Mouse (Mus musculus): Measurements from ENCODE around the gene Rnf152. TPM values are rescaled to one million over a fixed set of nuclear protein-coding genes. Genes with fewer than 3 reads are reported as not detected.

Gene Rnf152
- polyA plus RNA-seq, 1 experiment: 0.16 TPM

DNA sequence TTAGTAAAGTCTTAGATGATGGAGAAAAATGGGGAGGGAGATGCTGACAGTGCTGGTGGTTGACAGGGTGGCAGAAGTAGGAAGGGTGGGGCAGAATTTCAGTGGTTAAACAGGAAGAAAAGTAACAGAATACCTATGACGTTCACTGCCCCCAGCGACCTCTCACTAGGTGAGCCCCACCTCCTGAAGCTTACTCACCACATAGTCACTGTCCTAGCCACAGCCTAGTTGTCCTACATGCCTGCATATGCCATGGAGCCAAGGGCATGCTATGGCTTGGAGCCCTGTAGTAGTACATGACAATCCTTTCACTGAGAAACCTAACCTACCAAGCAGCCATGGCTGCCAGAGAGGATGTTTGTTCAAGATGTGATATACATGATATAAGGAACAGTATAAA, 64.7 kb downstream of the Rnf152 start:
- 58% methylated on average over 2 of the region's 2 CpGs for WGBS
- no peaks in the 10 kb centered on the region for H3K4me1 ChIP-seq (replicated peaks; ENCODE audit: control insufficient read depth, insufficient read depth, low read length)
- H3K4me3 ChIP-seq (ENCODE audit: control insufficient read depth, insufficient read depth, low read length): no peak overlapping the region
- H3K27ac ChIP-seq (ENCODE audit: control insufficient read depth, insufficient read depth, low read length): no peak overlapping the region
- no peaks in the 10 kb centered on the region for H3K27me3 ChIP-seq (ENCODE audit: control insufficient read depth, insufficient read depth, low read length)
- no peak for DNase-seq
- TF ChIP-seq POLR2A (IDR thresholded peaks at IDR 0.05; ENCODE audit: control insufficient read depth, extremely low read depth, insufficient read depth, low read length, poor library complexity) (no peak), CTCF (IDR thresholded peaks at IDR 0.05; ENCODE audit: borderline replicate concordance, control insufficient read depth, extremely low read depth, insufficient read depth, low read length, poor library complexity) (no peak)
- H3K36me3 ChIP-seq (ENCODE audit: control insufficient read depth, insufficient read depth, low read length): no peaks in the 10 kb centered on the region

- no peaks in the 10 kb centered on the region for H3K27me3 ChIP-seq (ENCODE audit: control insufficient read depth, insufficient read depth, low read length)
- H3K4me1 ChIP-seq (replicated peaks; ENCODE audit: control insufficient read depth, insufficient read depth, low read length): no peaks in the 10 kb centered on the region
- H3K36me3 ChIP-seq (ENCODE audit: control insufficient read depth, insufficient read depth, low read length): no peaks in the 10 kb centered on the region
- 91% methylated on average over 4 of the region's 4 CpGs for WGBS
- no peak overlapping the region for H3K27ac ChIP-seq (ENCODE audit: control insufficient read depth, insufficient read depth, low read length)
- no peak for DNase-seq
- TF ChIP-seq POLR2A (IDR thresholded peaks at IDR 0.05; ENCODE audit: control insufficient read depth, extremely low read depth, insufficient read depth, low read length, poor library complexity) (no peak), CTCF (IDR thresholded peaks at IDR 0.05; ENCODE audit: borderline replicate concordance, control insufficient read depth, extremely low read depth, insufficient read depth, low read length, poor library complexity) (no peak)
- no peak overlapping the region for H3K4me3 ChIP-seq (ENCODE audit: control insufficient read depth, insufficient read depth, low read length)
Measured at GRCm38 (mm10) chr1:105287536-105287935, 69.0 kb downstream of the Rnf152 start.

GRCm38 (mm10) chr1:105286906-105287305, 69.6 kb downstream of the Rnf152 start:
- no peaks in the 10 kb centered on the region for H3K4me1 ChIP-seq (replicated peaks; ENCODE audit: control insufficient read depth, insufficient read depth, low read length)
- H3K36me3 ChIP-seq (ENCODE audit: control insufficient read depth, insufficient read depth, low read length): no peaks in the 10 kb centered on the region
- no peaks in the 10 kb centered on the region for H3K27me3 ChIP-seq (ENCODE audit: control insufficient read depth, insufficient read depth, low read length)
- H3K27ac ChIP-seq (ENCODE audit: control insufficient read depth, insufficient read depth, low read length): no peak overlapping the region
- TF ChIP-seq CTCF (IDR thresholded peaks at IDR 0.05; ENCODE audit: borderline replicate concordance, control insufficient read depth, extremely low read depth, insufficient read depth, low read length, poor library complexity) (no peak), POLR2A (IDR thresholded peaks at IDR 0.05; ENCODE audit: control insufficient read depth, extremely low read depth, insufficient read depth, low read length, poor library complexity) (no peak)
- no peak overlapping the region for H3K4me3 ChIP-seq (ENCODE audit: control insufficient read depth, insufficient read depth, low read length)
- WGBS: 94% methylated on average over 5 of the region's 5 CpGs
- DNase-seq: no peak

DNA sequence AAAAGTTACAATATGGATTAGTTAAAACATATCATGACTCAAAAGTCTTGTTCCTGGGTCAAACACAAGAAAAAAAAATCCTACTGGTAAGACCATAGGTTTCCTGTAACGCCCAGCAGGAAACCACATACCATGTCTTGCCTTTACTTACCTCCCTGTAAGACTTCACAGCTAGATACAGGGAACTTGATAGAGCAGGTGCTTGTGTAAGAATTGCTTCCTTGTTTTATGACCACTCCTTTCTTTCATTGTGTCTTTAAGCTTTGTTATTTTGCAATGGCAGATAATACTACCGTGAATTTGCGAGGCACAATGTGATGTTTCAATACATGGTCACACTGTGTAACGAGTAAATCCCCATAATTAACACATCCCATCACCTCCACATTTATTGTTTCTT, 71.5 kb downstream of the Rnf152 start:
- H3K36me3 ChIP-seq (ENCODE audit: control insufficient read depth, insufficient read depth, low read length): no peaks in the 10 kb centered on the region
- TF ChIP-seq CTCF (IDR thresholded peaks at IDR 0.05; ENCODE audit: borderline replicate concordance, control insufficient read depth, extremely low read depth, insufficient read depth, low read length, poor library complexity): no peak
- no peak for TF ChIP-seq POLR2A (IDR thresholded peaks at IDR 0.05; ENCODE audit: control insufficient read depth, extremely low read depth, insufficient read depth, low read length, poor library complexity)
- H3K4me3 ChIP-seq (ENCODE audit: control insufficient read depth, insufficient read depth, low read length): no peak overlapping the region
- 55% methylated on average over 4 of the region's 4 CpGs for WGBS
- no peak for DNase-seq
- no peaks in the 10 kb centered on the region for H3K27me3 ChIP-seq (ENCODE audit: control insufficient read depth, insufficient read depth, low read length)
- H3K27ac ChIP-seq (ENCODE audit: control insufficient read depth, insufficient read depth, low read length): no peak overlapping the region
- no peaks in the 10 kb centered on the region for H3K4me1 ChIP-seq (replicated peaks; ENCODE audit: control insufficient read depth, insufficient read depth, low read length)

GRCm38 (mm10) chr1:105284116-105284515, 72.4 kb downstream of the Rnf152 start:
- Histone ChIP-seq H3K27ac (ENCODE audit: control insufficient read depth, insufficient read depth, low read length) (no peak overlapping the region), H3K36me3 (ENCODE audit: control insufficient read depth, insufficient read depth, low read length) (no peaks in the 10 kb centered on the region), H3K4me1 (replicated peaks; ENCODE audit: control insufficient read depth, insufficient read depth, low read length) (no peaks in the 10 kb centered on the region), H3K4me3 (ENCODE audit: control insufficient read depth, insufficient read depth, low read length) (no peak overlapping the region), H3K27me3 (ENCODE audit: control insufficient read depth, insufficient read depth, low read length) (no peaks in the 10 kb centered on the region)
- 53% methylated on average over 8 of the region's 8 CpGs for WGBS
- DNase-seq: no peak
- no peak for TF ChIP-seq POLR2A (IDR thresholded peaks at IDR 0.05; ENCODE audit: control insufficient read depth, extremely low read depth, insufficient read depth, low read length, poor library complexity)

- TF ChIP-seq POLR2A (IDR thresholded peaks at IDR 0.05; ENCODE audit: control insufficient read depth, extremely low read depth, insufficient read depth, low read length, poor library complexity) (no peak), CTCF (IDR thresholded peaks at IDR 0.05; ENCODE audit: borderline replicate concordance, control insufficient read depth, extremely low read depth, insufficient read depth, low read length, poor library complexity) (no peak)
- no peaks in the 10 kb centered on the region for H3K27me3 ChIP-seq (ENCODE audit: control insufficient read depth, insufficient read depth, low read length)
- DNase-seq: no peak
- H3K36me3 ChIP-seq (ENCODE audit: control insufficient read depth, insufficient read depth, low read length): no peaks in the 10 kb centered on the region
- H3K4me1 ChIP-seq (replicated peaks; ENCODE audit: control insufficient read depth, insufficient read depth, low read length): no peaks in the 10 kb centered on the region
- WGBS: 89% methylated on average over 3 of the region's 3 CpGs
- H3K4me3 ChIP-seq (ENCODE audit: control insufficient read depth, insufficient read depth, low read length): no peak overlapping the region
- no peak overlapping the region for H3K27ac ChIP-seq (ENCODE audit: control insufficient read depth, insufficient read depth, low read length)
Measured at GRCm38 (mm10) chr1:105281277-105281676, 75.2 kb downstream of the Rnf152 start.

GRCm38 (mm10) chr1:105280160-105280559, 76.3 kb downstream of the Rnf152 start:
- Histone ChIP-seq H3K36me3 (ENCODE audit: control insufficient read depth, insufficient read depth, low read length) (no peaks in the 10 kb centered on the region), H3K4me3 (ENCODE audit: control insufficient read depth, insufficient read depth, low read length) (no peak overlapping the region), H3K27me3 (ENCODE audit: control insufficient read depth, insufficient read depth, low read length) (no peaks in the 10 kb centered on the region), H3K27ac (ENCODE audit: control insufficient read depth, insufficient read depth, low read length) (no peak overlapping the region), H3K4me1 (replicated peaks; ENCODE audit: control insufficient read depth, insufficient read depth, low read length) (no peaks in the 10 kb centered on the region)
- no peak for DNase-seq
- WGBS: 92% methylated on average over 2 of the region's 2 CpGs
- no peak for TF ChIP-seq POLR2A (IDR thresholded peaks at IDR 0.05; ENCODE audit: control insufficient read depth, extremely low read depth, insufficient read depth, low read length, poor library complexity)
- no peak for TF ChIP-seq CTCF (IDR thresholded peaks at IDR 0.05; ENCODE audit: borderline replicate concordance, control insufficient read depth, extremely low read depth, insufficient read depth, low read length, poor library complexity)

Data from thymus, adult 2 months (tissue).